Mouse (Mus musculus) lung, postnatal 14 days (tissue): ENCODE results near the gene Ankef1.

Source experiments
- DNase-seq: peaks from one replicate; pipeline ENCODE4 v3.0.0; 2021

Gene Ankef1

GRCm38 (mm10) chr2:136601206-136601605 lies 99.5 kb downstream of the Ankef1 start:
- DNase-seq = no peak
